In genomic region chr1:151500531-151501361, GRCm38 (mm10) we compare ENCODE assay signal across 8 mouse cellular contexts. TPM values are rescaled to one million over a fixed set of nuclear protein-coding genes. Genes with fewer than 3 reads are reported as not detected.
DNase-seq lines count a peak whose midpoint lies in the region; ATAC-seq lines count a peak whose summit lies in the region.

TSS of gene Rnf2 (minus strand) at chr1:151500955.

- peak within 1 kb of the TSS; percentile 98 for H3K9ac ChIP-seq in hindbrain, embryonic 16.5 days (ENCODE audit: low read depth, low read length)

- no peaks in the 10 kb centered on the region for H3K27me3 ChIP-seq in hindbrain, embryonic 16.5 days (replicated peaks; ENCODE audit: control insufficient read depth, insufficient read depth, low read length)

- peak; percentile 93 for DNase-seq in T-cell, adult 2 months (ENCODE audit: low spot score)
- peak; percentile 79 to 88 for DNase-seq in cerebellum, postnatal 36 days
- DNase-seq in gastrocnemius, adult 18-20 months (ENCODE audit: low spot score) = peak; percentile 92
- DNase-seq in left cerebral cortex, adult 18-20 months (ENCODE audit: low spot score in 2 of 2) = peak; percentile 83 to 89
- DNase-seq in right cerebral cortex, adult 18-20 months = peak; percentile 90
- peak; percentile 68 for DNase-seq in urinary bladder, postnatal 10 days (ENCODE audit: low spot score)

- under 1% methylated on average over 62 of the region's 90 CpGs for WGBS in hindbrain, embryonic 16.5 days
- WGBS in macrophage (ENCODE audit: missing documents) = 1% methylated on average over 76 of the region's 90 CpGs

- H3K4me2 ChIP-seq in hindbrain, embryonic 16.5 days (ENCODE audit: low read length) = peak within 1 kb of the TSS; percentile 61

- ATAC-seq in hindbrain, embryonic 16.5 days = peak; percentile 98

- H3K27ac ChIP-seq in hindbrain, embryonic 16.5 days (ENCODE audit: low read depth, low read length) = peak within 1 kb of the TSS; percentile 95
- peak within 1 kb of the TSS; percentile 65 for H3K27ac ChIP-seq in macrophage

- H3K79me2 ChIP-seq in macrophage (ENCODE audit: inconsistent target) = peaks cover 43% of the 10 kb centered on the region

- peaks cover 11% of the 10 kb centered on the region for H3K4me1 ChIP-seq in hindbrain, embryonic 16.5 days (ENCODE audit: control insufficient read depth, insufficient read depth, low read depth, low read length)

- H3K9me3 ChIP-seq in hindbrain, embryonic 16.5 days (ENCODE audit: control insufficient read depth, low read length) = no peaks in the 10 kb centered on the region

- no peaks in the 10 kb centered on the region for H3K36me3 ChIP-seq in hindbrain, embryonic 16.5 days (ENCODE audit: control insufficient read depth, insufficient read depth, low read length)
- no peaks in the 10 kb centered on the region for H3K36me3 ChIP-seq in macrophage (ENCODE audit: inconsistent target)

- peak within 1 kb of the TSS; percentile 95 for H3K4me3 ChIP-seq in hindbrain, embryonic 16.5 days (ENCODE audit: low read length)
- H3K4me3 ChIP-seq in macrophage (ENCODE audit: inconsistent target) = peak within 1 kb of the TSS; percentile 64

RNA-seq across cellular contexts. Expression of gene Rnf2, which starts in this region (rescaled TPM):
- 10 to 100 TPM; 12.4 to 16.9 TPM for total RNA-seq in gastrocnemius, adult 18-20 months (2021)
- polyA plus RNA-seq in hindbrain, embryonic 16.5 days (2015; fragmentation: Nextera tagmentation; extraction: Ambion mirVana) = 81.6 and 92.3 TPM in 2 replicates
- 10 to 100 TPM; 26.2 to 27.9 TPM for total RNA-seq in left cerebral cortex, adult 18-20 months (2021)
- total RNA-seq in macrophage (2018; cell fraction: chromatin; rRNA removed) = 100 to 1,000 TPM in 5 of 26 experiments, 10 to 100 TPM in 21; 20.5 to 121 (median 57.7) TPM
- total RNA-seq in macrophage (2018; cell fraction: cytosol; rRNA removed) = 100 to 1,000 TPM in 5 of 26 experiments, 10 to 100 TPM in 21; 32.5 to 117 (median 51.1) TPM
- 100 to 1,000 TPM in 6 of 26 experiments, 10 to 100 TPM in 20; 30.2 to 125 (median 76.7) TPM for total RNA-seq in macrophage (2018; cell fraction: nucleus; rRNA removed)
- 31.1 to 72.2 TPM (median 38.4 TPM) in 3 replicates for polyA plus RNA-seq in macrophage (2018)

Comparison
In these comparisons a context has a peak if more than half of its experiments do, and no peak if none do; other contexts are left out.
1. Peak in every context shown above with its lines: DNase-seq, ATAC-seq, H3K4me3 ChIP-seq and H3K27ac ChIP-seq.